Mouse (Mus musculus): ENCODE results near the gene Pigu. TPM values are rescaled to one million over a fixed set of nuclear protein-coding genes. Genes with fewer than 3 reads are reported as not detected.

Gene Pigu
- polyA plus RNA-seq, 1 experiment from 2014 or later, result 15.3 TPM

DNA sequence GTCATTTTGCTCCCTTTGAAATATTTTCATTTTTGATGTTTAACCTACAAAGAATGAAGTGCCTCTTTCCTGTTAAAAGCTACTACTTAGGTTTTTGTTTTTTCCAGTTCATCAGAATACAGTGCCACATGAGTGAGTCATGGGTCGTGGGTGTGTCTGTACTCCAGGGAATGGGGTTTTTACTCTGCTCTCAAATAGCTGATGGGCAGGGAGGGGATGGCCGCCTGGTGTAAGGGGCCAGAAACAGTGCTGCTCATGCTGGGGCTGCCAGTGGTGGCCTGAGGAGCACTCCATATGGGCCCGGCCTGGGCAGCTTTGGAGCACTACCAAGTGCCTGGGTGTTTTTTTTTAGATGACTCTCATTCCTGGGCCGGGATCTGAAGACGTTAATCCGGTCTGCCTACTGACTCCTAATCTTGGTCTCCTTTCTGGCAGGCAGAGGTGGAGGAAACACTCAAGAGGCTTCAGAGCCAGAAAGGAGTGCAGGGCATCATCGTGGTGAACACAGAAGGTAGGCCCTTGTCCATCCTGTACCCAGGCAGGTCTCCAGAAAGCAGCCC is 114.9 kb downstream of the Pigu start:
- Histone ChIP-seq H3K4me2 (ENCODE audit: low read depth, low read length) (no peak overlapping the region), H3K4me3 (ENCODE audit: low read depth, low read length) (no peak overlapping the region), H3K27me3 (ENCODE audit: insufficient read depth, low read length) (no peaks in the 10 kb centered on the region), H3K36me3 (replicated peaks; ENCODE audit: insufficient read depth, low read length) (peaks cover 25% of the 10 kb centered on the region), H3K9ac (replicated peaks) (no peak overlapping the region), H3K4me1 (ENCODE audit: insufficient read depth) (peaks cover 19% of the 10 kb centered on the region), H3K27ac (ENCODE audit: low read depth) (no peak overlapping the region), H3K9me3 (ENCODE audit: low read length) (no peaks in the 10 kb centered on the region)
- DNase-seq (no peak), ATAC-seq (no peak)
- 79% methylated on average over 7 of the region's 7 CpGs for WGBS (ENCODE audit: insufficient replicate concordance)
- TF ChIP-seq CTCF (IDR thresholded peaks at IDR 0.05; ENCODE audit: low read depth) (no peak), EP300 (IDR thresholded peaks at IDR 0.05; ENCODE audit: low read depth) (no peak)

DNA sequence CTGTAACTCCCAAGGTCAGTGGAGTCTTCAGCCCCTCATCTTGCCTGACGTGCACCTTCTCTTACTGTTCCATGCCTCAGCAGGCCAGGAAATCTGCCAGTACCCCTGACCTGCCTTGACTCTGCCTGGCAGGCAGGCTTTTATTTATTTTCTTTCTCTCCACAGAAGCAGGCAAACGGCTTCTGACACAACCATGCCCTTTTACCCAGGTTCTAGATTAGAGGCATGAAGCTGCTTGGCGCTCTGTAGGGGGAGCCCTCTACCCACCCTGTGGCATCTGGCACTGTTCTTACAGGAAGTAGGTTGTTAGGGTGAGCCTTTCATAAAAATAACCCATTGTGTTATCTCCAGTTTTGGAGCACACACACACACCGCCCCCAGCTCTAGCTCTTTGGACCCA is 116.3 kb downstream of the Pigu start:
- Histone ChIP-seq H3K27me3 (ENCODE audit: insufficient read depth, low read length) (no peaks in the 10 kb centered on the region), H3K9ac (replicated peaks) (no peak overlapping the region), H3K4me2 (ENCODE audit: low read depth, low read length) (no peak overlapping the region), H3K4me1 (ENCODE audit: insufficient read depth) (peaks cover 22% of the 10 kb centered on the region), H3K36me3 (replicated peaks; ENCODE audit: insufficient read depth, low read length) (peaks cover 17% of the 10 kb centered on the region), H3K9me3 (ENCODE audit: low read length) (no peaks in the 10 kb centered on the region), H3K27ac (ENCODE audit: low read depth) (no peak overlapping the region), H3K4me3 (ENCODE audit: low read depth, low read length) (no peak overlapping the region)
- ATAC-seq, result peak; percentile 42
- TF ChIP-seq CTCF (IDR thresholded peaks at IDR 0.05; ENCODE audit: low read depth) (peak; percentile 64), EP300 (IDR thresholded peaks at IDR 0.05; ENCODE audit: low read depth) (no peak)
- WGBS (ENCODE audit: insufficient replicate concordance), result 70% methylated on average over 4 of the region's 4 CpGs
- peak; percentile 49 for DNase-seq

DNA sequence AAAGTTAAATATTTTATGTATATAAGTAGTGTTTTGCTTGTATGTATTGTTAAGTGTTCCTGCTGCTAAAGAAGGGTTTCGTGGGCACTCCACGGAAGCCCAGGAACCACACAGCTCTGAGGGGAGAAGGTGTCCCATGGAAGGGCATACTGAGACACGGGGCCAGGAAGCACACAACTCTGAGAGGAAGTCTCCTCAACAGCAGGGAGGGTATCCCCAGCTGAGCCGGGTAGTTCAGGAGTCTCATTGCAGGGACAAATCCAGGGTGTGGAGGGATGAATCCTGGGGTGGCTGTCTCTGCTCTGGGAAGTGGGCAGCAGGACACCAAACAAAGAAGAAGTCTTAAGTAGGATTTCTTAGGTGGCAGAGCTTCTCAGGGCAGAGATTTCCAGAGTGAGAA is 120.0 kb downstream of the Pigu start:
- TF ChIP-seq CTCF (IDR thresholded peaks at IDR 0.05; ENCODE audit: low read depth) (no peak), EP300 (IDR thresholded peaks at IDR 0.05; ENCODE audit: low read depth) (no peak)
- H3K9me3 ChIP-seq (ENCODE audit: low read length), result no peaks in the 10 kb centered on the region
- H3K36me3 ChIP-seq (replicated peaks; ENCODE audit: insufficient read depth, low read length), result no peaks in the 10 kb centered on the region
- peaks cover 26% of the 10 kb centered on the region for H3K4me1 ChIP-seq (ENCODE audit: insufficient read depth)
- H3K27me3 ChIP-seq (ENCODE audit: insufficient read depth, low read length), result no peaks in the 10 kb centered on the region
- peak overlapping the region; percentile 81 for H3K4me3 ChIP-seq (ENCODE audit: low read depth, low read length)
- ATAC-seq (no peak), DNase-seq (no peak)
- peak overlapping the region; percentile 13; the same call in 1 of the 2 replicates for H3K27ac ChIP-seq (ENCODE audit: low read depth)
- peak overlapping the region; percentile 86 for H3K9ac ChIP-seq (replicated peaks)
- H3K4me2 ChIP-seq (ENCODE audit: low read depth, low read length), result peak overlapping the region; percentile 68
- 8% methylated on average over 4 of the region's 4 CpGs for WGBS (ENCODE audit: insufficient replicate concordance)

DNA sequence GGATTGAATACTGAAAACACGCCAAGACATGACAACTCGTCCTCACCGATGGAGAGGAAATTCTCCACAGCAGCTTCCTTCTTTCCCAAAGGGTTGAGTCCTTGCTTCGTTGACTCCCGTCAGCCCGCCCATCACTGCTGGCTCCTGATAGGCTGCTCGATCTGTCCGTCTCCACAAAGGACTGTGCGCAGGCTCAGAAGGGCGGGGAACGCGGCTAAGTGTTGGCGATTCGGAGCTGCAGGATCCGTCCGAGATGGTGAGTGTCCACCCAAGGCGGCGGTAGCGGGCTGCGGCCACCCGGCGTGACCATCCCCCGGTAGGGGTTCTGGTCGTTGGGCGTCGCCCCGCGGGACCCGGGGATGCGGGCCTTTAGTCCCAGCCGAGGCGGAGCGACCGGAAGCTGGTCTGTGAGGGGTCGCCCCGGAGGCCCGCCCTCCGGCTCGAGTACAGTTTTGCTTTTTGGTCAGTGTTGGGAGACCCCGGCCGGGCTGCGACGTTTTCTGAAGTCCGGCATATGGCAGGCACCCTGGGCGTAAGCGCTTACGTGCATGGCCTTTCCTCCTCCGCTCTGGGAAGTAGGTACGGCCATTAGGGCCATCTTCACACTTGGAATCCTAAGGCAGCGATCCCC is 120.8 kb downstream of the Pigu start, which contains the start of gene Dynlrb1:
TSS of gene Dynlrb1 (plus strand) at position 172 of the 631 bp plus-strand sequence.
- DNase-seq, result peak; percentile 97
- Histone ChIP-seq H3K4me3 (ENCODE audit: low read depth, low read length) (peak within 1 kb of the TSS; percentile 81), H3K9ac (replicated peaks) (peak within 1 kb of the TSS; percentile 86), H3K4me2 (ENCODE audit: low read depth, low read length) (peak within 1 kb of the TSS; percentile 68), H3K9me3 (ENCODE audit: low read length) (no peaks in the 10 kb centered on the region), H3K36me3 (replicated peaks; ENCODE audit: insufficient read depth, low read length) (no peaks in the 10 kb centered on the region), H3K27me3 (ENCODE audit: insufficient read depth, low read length) (no peaks in the 10 kb centered on the region), H3K27ac (ENCODE audit: low read depth) (peak within 1 kb of the TSS; percentile 70), H3K4me1 (ENCODE audit: insufficient read depth) (peaks cover 24% of the 10 kb centered on the region)
- peak; percentile 98 for ATAC-seq
- TF ChIP-seq EP300 (IDR thresholded peaks at IDR 0.05; ENCODE audit: low read depth) (no peak), CTCF (IDR thresholded peaks at IDR 0.05; ENCODE audit: low read depth) (peak; percentile 26; the same call in 1 of the 2 replicates)
- WGBS (ENCODE audit: insufficient replicate concordance), result under 1% methylated on average over 50 of the region's 50 CpGs

DNA sequence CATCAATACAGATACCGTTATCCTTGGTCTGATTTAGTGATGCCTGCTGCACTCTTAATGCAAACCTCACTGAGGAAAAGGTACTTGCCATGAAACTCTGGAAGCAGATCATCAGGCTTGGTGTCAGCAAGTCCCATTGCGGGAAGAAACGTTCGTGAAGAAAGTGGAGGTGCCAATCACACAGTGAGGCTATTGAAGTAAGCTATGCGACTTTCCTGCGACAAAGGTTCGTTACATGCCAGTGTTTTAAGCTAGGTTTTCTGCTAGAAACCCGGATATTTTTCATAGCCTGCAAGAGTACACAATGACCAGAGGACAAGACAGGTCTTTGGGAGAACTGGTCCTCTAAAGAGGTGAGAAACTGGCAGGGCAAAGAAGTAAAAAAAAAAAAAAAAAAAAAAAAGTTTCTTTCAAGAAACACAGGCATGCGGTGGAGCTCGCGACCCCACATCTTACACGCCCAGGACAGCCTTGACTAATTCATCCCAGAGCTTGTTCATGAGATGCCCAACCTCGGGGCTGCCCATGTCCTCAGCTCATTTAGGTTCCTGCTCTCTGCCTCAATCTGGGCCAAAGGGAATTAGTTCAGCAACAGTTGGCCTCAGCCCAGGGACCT is 121.4 kb downstream of the Pigu start:
- peak; percentile 69 for ATAC-seq
- no peak for DNase-seq
- Histone ChIP-seq H3K36me3 (replicated peaks; ENCODE audit: insufficient read depth, low read length) (no peaks in the 10 kb centered on the region), H3K9me3 (ENCODE audit: low read length) (no peaks in the 10 kb centered on the region), H3K4me2 (ENCODE audit: low read depth, low read length) (peak overlapping the region; percentile 68), H3K4me3 (ENCODE audit: low read depth, low read length) (peak overlapping the region; percentile 81), H3K27ac (ENCODE audit: low read depth) (no peak overlapping the region), H3K4me1 (ENCODE audit: insufficient read depth) (peaks cover 23% of the 10 kb centered on the region), H3K9ac (replicated peaks) (peak overlapping the region; percentile 86), H3K27me3 (ENCODE audit: insufficient read depth, low read length) (no peaks in the 10 kb centered on the region)
- no peak for TF ChIP-seq EP300 (IDR thresholded peaks at IDR 0.05; ENCODE audit: low read depth)
- no peak for TF ChIP-seq CTCF (IDR thresholded peaks at IDR 0.05; ENCODE audit: low read depth)
- 8% methylated on average over 13 of the region's 13 CpGs for WGBS (ENCODE audit: insufficient replicate concordance)

MicroRNAs encoded within 50 kb of the gene (microRNA counts, 519-probe panel; counts per million panel counts)
- not detected for microRNA mmu-miR-695

Small RNA genes lying within 50 kb of the gene (microRNA-seq; reads per million reads assigned to microRNA genes)
- not detected for gene Mir695

Other genes starting within 250 kb of the Pigu start
- gene Itch, start 223.9 kb downstream of the Pigu start, polyA plus RNA-seq (2015; fragmentation: Nextera tagmentation; extraction: Ambion mirVana), result 10.6 and 12.7 TPM in 2 replicates
- 129 and 139 TPM in 2 replicates for gene Dynlrb1, start 120.9 kb downstream of the Pigu start, polyA plus RNA-seq (2015; fragmentation: Nextera tagmentation; extraction: Ambion mirVana)
- 68.0 and 83.2 TPM in 2 replicates for gene Map1lc3a, start 81.1 kb downstream of the Pigu start, polyA plus RNA-seq (2015; fragmentation: Nextera tagmentation; extraction: Ambion mirVana)
- 28.0 and 29.5 TPM in 2 replicates for gene Trp53inp2, start 23.6 kb upstream of the Pigu start, polyA plus RNA-seq (2015; fragmentation: Nextera tagmentation; extraction: Ambion mirVana)
- 6.3 and 6.4 TPM in 2 replicates for gene Ncoa6, start 116.5 kb upstream of the Pigu start, polyA plus RNA-seq (2015; fragmentation: Nextera tagmentation; extraction: Ambion mirVana)
- gene Acss2, start 160.5 kb upstream of the Pigu start, polyA plus RNA-seq (2015; fragmentation: Nextera tagmentation; extraction: Ambion mirVana), result 7.5 and 8.2 TPM in 2 replicates
- gene Ggt7, start 160.8 kb upstream of the Pigu start, polyA plus RNA-seq (2015; fragmentation: Nextera tagmentation; extraction: Ambion mirVana), result 0.22 and 0.25 TPM in 2 replicates
- 48.9 and 49.3 TPM in 2 replicates for gene Gss, start 235.4 kb upstream of the Pigu start, polyA plus RNA-seq (2015; fragmentation: Nextera tagmentation; extraction: Ambion mirVana)

All from liver, postnatal 0 days (tissue).